Mouse (Mus musculus) kidney, postnatal 0 days (tissue): ENCODE measurements at regions not wholly inside any gene's neighbourhood (a gene's known extent, or its start where the extent isn't known, plus 50 kb on each side); places are given as distances from the start of the nearest gene placed in this dataset.
A peak's percentile ranks its signal among the peaks of the same experiment; 100 is the strongest.

ENCODE experiments used
- ATAC-seq: fragments of 200-750 bp; cut with Nextera tagmentation; replicated peaks from 2 replicates; pipeline ENCODE4 v1.8.0; 2017; ENCODE audit warnings: low read depth, moderate number of reproducible peaks, moderate TSS enrichment, moderate library complexity; ENCODE audit not compliant: low FRiP score
- DNase-seq: peaks from one replicate; pipeline ENCODE4 v3.0.0-alpha.2; 2016; ENCODE audit warnings: low spot score
- H3K27ac ChIP-seq: fragments of 300-500 bp; sonication (generic); 2 replicates; pipeline ENCODE4 v1.5.1; 2014; ENCODE audit warnings: mild to moderate bottlenecking
- H3K27me3 ChIP-seq: fragments of 300-500 bp; sonication (generic); 2 replicates; pipeline ENCODE4 v1.6.1; 2014; ENCODE audit warnings: low read length, mixed read lengths; ENCODE audit not compliant: insufficient read depth
- H3K36me3 ChIP-seq: fragments of 300-500 bp; sonication (generic); 2 replicates; pipeline ENCODE4 v1.6.1; 2014; ENCODE audit warnings: low read length, mixed read lengths; ENCODE audit not compliant: insufficient read depth
- H3K4me1 ChIP-seq: fragments of 300-500 bp; sonication (generic); replicated peaks from 2 replicates; pipeline ENCODE4 v1.6.1; 2014; ENCODE audit warnings: antibody characterized with exemption, low read length, mixed read lengths; ENCODE audit not compliant: insufficient read depth
- H3K4me2 ChIP-seq: fragments of 300-500 bp; sonication (generic); 2 replicates; pipeline ENCODE4 v1.6.1; 2014; ENCODE audit warnings: mild to moderate bottlenecking, low read length, moderate library complexity, mixed read lengths
- H3K4me3 ChIP-seq: fragments of 300-500 bp; sonication (generic); replicated peaks from 2 replicates; pipeline ENCODE4 v1.5.1; 2014; ENCODE audit warnings: low read depth, low read length
- H3K9ac ChIP-seq: fragments of 300-500 bp; sonication (generic); 2 replicates; pipeline ENCODE4 v1.6.1; 2014; ENCODE audit warnings: low read depth, low read length
- H3K9me3 ChIP-seq: fragments of 300-500 bp; sonication (generic); replicated peaks from 2 replicates; pipeline ENCODE4 v1.6.1; 2016; ENCODE audit warnings: low read length, inconsistent platforms, mixed read lengths
- CTCF ChIP-seq: IDR thresholded peaks from 2 replicates; pipeline ENCODE4 v1.5.1; 2016; ENCODE audit warnings: antibody characterized with exemption, low read depth, mild to moderate bottlenecking, moderate library complexity
- WGBS: fragments of 180-500 bp; shearing (Covaris S2); extraction: QIAGEN DNeasy Blood & Tissue Kit; methylation state at CpG from one replicate; pipeline ENCODE4 v1.1.7; 2014; 5-methylcytosine and 5-hydroxymethylcytosine counted together

- Histone ChIP-seq H3K4me3 (no peak overlapping the region), H3K9ac (no peak overlapping the region), H3K36me3 (no peaks in the 10 kb centered on the region), H3K4me2 (no peak overlapping the region), H3K4me1 (no peaks in the 10 kb centered on the region), H3K9me3 (no peaks in the 10 kb centered on the region), H3K27ac (no peak overlapping the region), H3K27me3 (no peaks in the 10 kb centered on the region)
- no peak for TF ChIP-seq CTCF
- ATAC-seq (no peak), DNase-seq (no peak)
- 65% methylated on average over 2 of the region's 2 CpGs for WGBS
These were observed 105.4 kb upstream of the Mroh9 start for GRCm38 (mm10) chr1:163190841-163191240.

- no peak for ATAC-seq
- Histone ChIP-seq H3K4me1 (no peaks in the 10 kb centered on the region), H3K27ac (no peak overlapping the region), H3K36me3 (no peaks in the 10 kb centered on the region), H3K9me3 (no peaks in the 10 kb centered on the region), H3K9ac (no peak overlapping the region), H3K4me2 (no peak overlapping the region), H3K27me3 (no peaks in the 10 kb centered on the region), H3K4me3 (no peak overlapping the region)
- DNase-seq, result no peak
- WGBS, result 60% methylated on average over 2 of the region's 2 CpGs
- TF ChIP-seq CTCF, result no peak
These were observed 96.4 kb upstream of the Mroh9 start for GRCm38 (mm10) chr1:163181851-163182250.

- H3K27me3 ChIP-seq, result no peaks in the 10 kb centered on the region
- H3K9ac ChIP-seq, result no peak overlapping the region
- no peak overlapping the region for H3K4me3 ChIP-seq
- H3K4me2 ChIP-seq, result no peak overlapping the region
- ATAC-seq (no peak), DNase-seq (no peak)
- no peaks in the 10 kb centered on the region for H3K9me3 ChIP-seq
- H3K27ac ChIP-seq, result no peak overlapping the region
- TF ChIP-seq CTCF, result no peak
- no peaks in the 10 kb centered on the region for H3K4me1 ChIP-seq
- WGBS, result 20% methylated on average over 3 of the region's 3 CpGs
- H3K36me3 ChIP-seq, result no peaks in the 10 kb centered on the region
These were observed 91.5 kb upstream of the Mroh9 start for GRCm38 (mm10) chr1:163177011-163177410.

- Histone ChIP-seq H3K27ac (no peak overlapping the region), H3K4me2 (no peak overlapping the region), H3K4me1 (no peaks in the 10 kb centered on the region), H3K27me3 (no peaks in the 10 kb centered on the region), H3K9ac (no peak overlapping the region), H3K36me3 (no peaks in the 10 kb centered on the region), H3K9me3 (0 out of 2 replicates have a peak, but pooled peaks cover 2% of the 10 kb centered on the region), H3K4me3 (no peak overlapping the region)
- no peak for ATAC-seq
- no peak for TF ChIP-seq CTCF
- peak; percentile 70 for DNase-seq
These were observed 81.6 kb upstream of the Mroh9 start for GRCm38 (mm10) chr1:163167051-163167450.

DNA sequence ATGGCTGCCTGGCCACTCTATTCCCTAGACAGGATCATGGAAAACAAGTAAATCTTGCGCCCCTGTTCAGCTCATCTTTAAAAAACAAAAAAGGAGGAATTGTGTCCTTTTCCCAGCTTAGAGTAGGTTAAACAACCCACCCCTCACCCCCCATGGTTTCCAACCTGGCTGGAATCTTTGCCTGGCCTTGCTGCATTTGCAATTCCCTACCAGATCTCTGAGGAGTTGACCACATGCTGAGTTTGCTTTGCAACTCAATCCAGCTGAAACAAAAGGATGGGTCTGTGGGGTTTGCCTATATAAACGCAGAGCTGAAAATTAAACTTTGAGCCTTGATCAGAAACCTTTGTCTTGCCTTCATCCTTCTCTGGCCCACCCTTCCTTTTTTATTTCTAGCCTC, 78.2 kb upstream of the Mroh9 start:
- no peak for DNase-seq
- Histone ChIP-seq H3K9ac (no peak overlapping the region), H3K4me3 (no peak overlapping the region), H3K27ac (no peak overlapping the region), H3K4me1 (no peaks in the 10 kb centered on the region), H3K9me3 (no peaks in the 10 kb centered on the region), H3K27me3 (no peaks in the 10 kb centered on the region), H3K36me3 (no peaks in the 10 kb centered on the region), H3K4me2 (no peak overlapping the region)
- no peak for TF ChIP-seq CTCF
- WGBS, result 50% methylated on average over 2 of the region's 2 CpGs
- ATAC-seq, result no peak

GRCm38 (mm10) chr1:163159911-163160310, 74.4 kb upstream of the Mroh9 start:
- 28% methylated on average over 3 of the region's 3 CpGs for WGBS
- H3K4me3 ChIP-seq, result no peak overlapping the region
- no peak for ATAC-seq
- H3K9ac ChIP-seq, result no peak overlapping the region
- no peaks in the 10 kb centered on the region for H3K4me1 ChIP-seq
- H3K27ac ChIP-seq, result no peak overlapping the region
- peak; percentile 54 for DNase-seq
- no peak overlapping the region for H3K4me2 ChIP-seq
- H3K9me3 ChIP-seq, result no peaks in the 10 kb centered on the region
- no peaks in the 10 kb centered on the region for H3K27me3 ChIP-seq
- H3K36me3 ChIP-seq, result no peaks in the 10 kb centered on the region
- no peak for TF ChIP-seq CTCF

DNA sequence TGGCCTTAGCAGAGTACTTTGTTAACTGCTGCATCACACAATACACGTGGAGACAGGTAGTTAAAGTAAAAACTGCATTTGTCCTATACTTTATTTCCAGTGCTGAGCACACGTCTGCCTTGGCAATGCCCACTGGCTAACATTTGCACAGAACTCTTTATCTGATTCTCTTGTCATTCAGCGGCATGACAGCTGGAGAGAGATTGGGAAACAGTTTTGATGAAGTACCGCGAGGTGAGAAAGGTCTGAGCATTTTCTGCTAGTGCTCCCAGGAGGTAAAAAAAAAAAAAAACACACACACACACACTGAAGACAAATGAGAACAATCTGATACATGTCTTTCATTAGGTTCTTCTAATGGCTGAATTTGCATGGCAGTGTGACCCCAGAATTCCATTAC, 73.0 kb upstream of the Mroh9 start:
- TF ChIP-seq CTCF, result no peak
- no peak for ATAC-seq
- Histone ChIP-seq H3K27ac (no peak overlapping the region), H3K4me1 (no peaks in the 10 kb centered on the region), H3K36me3 (no peaks in the 10 kb centered on the region), H3K27me3 (no peaks in the 10 kb centered on the region), H3K9me3 (no peaks in the 10 kb centered on the region), H3K9ac (no peak overlapping the region), H3K4me3 (no peak overlapping the region), H3K4me2 (no peak overlapping the region)
- no peak for DNase-seq
- 65% methylated on average over 5 of the region's 5 CpGs for WGBS
